Mouse (Mus musculus) liver, postnatal 0 days (tissue): ENCODE data around the gene Map2k5. TPM values are rescaled to one million over a fixed set of nuclear protein-coding genes. Genes with fewer than 3 reads are reported as not detected.

Source experiments
- ATAC-seq: fragments of 200-750 bp; cut with Nextera tagmentation; 2 replicates; pipeline ENCODE4 v1.8.0; 2017; ENCODE audit warnings: mild to moderate bottlenecking, moderate library complexity
- DNase-seq: peaks from one replicate; pipeline ENCODE4 v3.0.0-alpha.2; 2016
- H3K27ac ChIP-seq: fragments of 300-500 bp; sonication (generic); 2 replicates; pipeline ENCODE4 v1.5.1; 2014; ENCODE audit warnings: antibody characterized with exemption, moderate library complexity, mild to moderate bottlenecking, low read depth
- H3K27me3 ChIP-seq: fragments of 300-500 bp; sonication (generic); 2 replicates; pipeline ENCODE4 v1.6.1; 2014; ENCODE audit warnings: low read length, control low read depth, mixed read lengths; ENCODE audit not compliant: insufficient read depth
- H3K36me3 ChIP-seq: fragments of 300-500 bp; sonication (generic); replicated peaks from 2 replicates; pipeline ENCODE4 v1.6.1; 2014; ENCODE audit warnings: mild to moderate bottlenecking, control low read depth, low read length, moderate library complexity, mixed read lengths; ENCODE audit not compliant: insufficient read depth
- H3K4me1 ChIP-seq: fragments of 300-500 bp; sonication (generic); 2 replicates; pipeline ENCODE4 v1.6.1; 2014; ENCODE audit warnings: antibody characterized with exemption, mild to moderate bottlenecking, control low read depth; ENCODE audit not compliant: insufficient read depth
- H3K4me2 ChIP-seq: fragments of 300-500 bp; sonication (generic); 2 replicates; pipeline ENCODE4 v1.6.1; 2014; ENCODE audit warnings: low read depth, mild to moderate bottlenecking, low read length, moderate library complexity, mixed read lengths
- H3K4me3 ChIP-seq: fragments of 300-500 bp; sonication (generic); 2 replicates; pipeline ENCODE4 v1.5.1; 2014; ENCODE audit warnings: low read depth, low read length
- H3K9ac ChIP-seq: fragments of 300-500 bp; sonication (generic); replicated peaks from 2 replicates; pipeline ENCODE4 v1.6.1; 2014; ENCODE audit warnings: mild to moderate bottlenecking, moderate library complexity
- H3K9me3 ChIP-seq: fragments of 300-500 bp; sonication (generic); 2 replicates; pipeline ENCODE4 v1.6.1; 2016; ENCODE audit warnings: mild to moderate bottlenecking, control low read depth, low read length, mixed read lengths
- CTCF ChIP-seq: sonication (generic); IDR thresholded peaks from 2 replicates; pipeline ENCODE4 v1.5.1; 2016; ENCODE audit warnings: antibody characterized with exemption, low read depth
- EP300 ChIP-seq: IDR thresholded peaks from 2 replicates; pipeline ENCODE4 v1.6.1; 2016; ENCODE audit warnings: antibody characterized with exemption, low read depth, mild to moderate bottlenecking
- WGBS: fragments of 180-500 bp; shearing (Covaris S2); extraction: QIAGEN DNeasy Blood & Tissue Kit; methylation state at CpG from one replicate; pipeline ENCODE4 v1.1.7; 2014; ENCODE audit not compliant: insufficient replicate concordance; 5-methylcytosine and 5-hydroxymethylcytosine counted together
- polyA plus RNA-seq: library from polyadenylated mRNA; unstranded; fragments of >200 nt; fragmentation: Nextera tagmentation; extraction: Ambion mirVana; gene quantifications from 2 replicates; pipeline ENCODE4 v1.2.1, GENCODE M21; 2015

Map2k5 gene
- polyA plus RNA-seq, 1 experiment from 2014 or later: 9.1 TPM

DNA sequence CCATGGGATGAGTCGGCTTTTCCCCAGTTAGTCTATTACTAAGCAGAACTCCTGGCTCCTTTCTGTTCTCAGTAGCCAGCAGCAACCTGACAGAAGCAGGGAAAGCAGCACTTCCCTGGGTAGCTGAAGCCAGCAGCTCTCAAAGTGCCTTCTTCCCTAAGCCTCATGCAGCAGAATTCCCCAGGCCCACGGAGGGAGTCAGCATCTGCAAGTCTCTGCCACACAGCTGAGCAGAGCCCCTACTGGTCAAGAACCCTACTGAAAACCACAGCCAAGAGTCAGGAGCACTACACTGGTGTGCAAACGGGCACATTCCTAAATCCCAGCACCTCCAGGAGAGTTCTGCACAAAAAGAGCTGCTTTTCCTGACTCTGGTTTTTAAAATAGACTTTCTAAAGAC lies 17.3 kb downstream of the Map2k5 start:
- Histone ChIP-seq H3K4me3 (no peak overlapping the region), H3K9ac (no peak overlapping the region), H3K9me3 (no peaks in the 10 kb centered on the region), H3K36me3 (peaks cover 2% of the 10 kb centered on the region), H3K4me2 (no peak overlapping the region), H3K27ac (no peak overlapping the region), H3K27me3 (no peaks in the 10 kb centered on the region), H3K4me1 (no peaks in the 10 kb centered on the region; the same call in 1 of the 2 replicates)
- no peak for ATAC-seq
- WGBS: 60% methylated on average over 3 of the region's 3 CpGs
- TF ChIP-seq CTCF (no peak; the same call in 1 of the 2 replicates), EP300 (no peak)
- DNase-seq: no peak

DNA sequence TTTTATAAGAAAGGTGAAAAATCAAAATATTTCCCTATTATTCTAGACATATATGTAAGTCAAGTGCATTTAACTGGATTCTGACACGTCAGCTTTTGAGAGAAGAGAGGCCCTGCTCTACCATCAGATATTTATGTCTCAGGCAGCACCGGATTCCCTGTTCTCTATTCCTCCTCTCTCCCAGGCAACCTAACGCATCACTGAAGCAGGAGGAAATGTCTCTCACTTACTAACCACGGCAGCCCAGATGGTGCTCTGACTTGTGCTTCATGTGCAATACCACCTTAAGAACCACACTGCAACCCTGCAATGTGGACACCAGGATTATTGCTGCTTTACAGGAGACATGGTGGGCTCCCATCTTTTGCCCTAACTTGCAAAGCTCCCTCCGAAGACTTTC lies 18.7 kb downstream of the Map2k5 start:
- no peak for TF ChIP-seq EP300
- TF ChIP-seq CTCF: no peak
- 78% methylated on average over 5 of the region's 5 CpGs for WGBS

DNA sequence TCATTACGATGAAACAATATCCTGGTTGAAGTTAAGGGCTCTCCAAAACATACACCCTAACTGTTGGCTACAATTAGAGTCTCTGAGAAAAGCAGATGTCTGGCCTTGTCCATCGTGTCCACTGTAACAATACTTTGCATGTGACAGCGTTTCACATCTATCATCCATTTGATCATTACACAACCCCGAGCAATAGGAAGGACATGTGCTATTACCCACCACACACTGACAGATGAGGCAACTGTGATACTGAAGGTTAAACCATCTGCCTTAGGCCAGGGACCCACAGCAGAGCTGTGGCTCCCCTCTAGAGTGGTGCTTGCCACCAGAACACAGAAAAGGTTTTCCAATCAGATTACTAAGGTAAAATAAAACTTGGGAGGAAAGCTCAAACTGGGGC lies 21.0 kb downstream of the Map2k5 start:
- H3K27me3 ChIP-seq: no peaks in the 10 kb centered on the region
- 73% methylated on average over 4 of the region's 4 CpGs for WGBS
- no peak overlapping the region for H3K4me2 ChIP-seq
- no peak overlapping the region for H3K9ac ChIP-seq
- H3K27ac ChIP-seq: no peak overlapping the region
- DNase-seq: no peak
- H3K4me1 ChIP-seq: no peaks in the 10 kb centered on the region
- H3K36me3 ChIP-seq: no peaks in the 10 kb centered on the region
- no peaks in the 10 kb centered on the region for H3K9me3 ChIP-seq
- H3K4me3 ChIP-seq: no peak overlapping the region
- no peak for ATAC-seq
- TF ChIP-seq CTCF (no peak), EP300 (no peak)

More for the DNA sequence above, 18.7 kb downstream of the Map2k5 start:
- ATAC-seq (no peak), DNase-seq (no peak)
- Histone ChIP-seq H3K4me3 (no peak overlapping the region), H3K4me1 (no peaks in the 10 kb centered on the region; the same call in 1 of the 2 replicates), H3K27me3 (no peaks in the 10 kb centered on the region), H3K9me3 (no peaks in the 10 kb centered on the region), H3K27ac (no peak overlapping the region), H3K36me3 (no peaks in the 10 kb centered on the region), H3K9ac (no peak overlapping the region), H3K4me2 (no peak overlapping the region)

GRCm38 (mm10) chr9:63356278-63356677 lies 21.4 kb downstream of the Map2k5 start:
- TF ChIP-seq CTCF (no peak), EP300 (no peak)
- H3K4me3 ChIP-seq: no peak overlapping the region
- H3K4me1 ChIP-seq: no peaks in the 10 kb centered on the region
- no peaks in the 10 kb centered on the region for H3K36me3 ChIP-seq
- H3K9me3 ChIP-seq: no peaks in the 10 kb centered on the region
- ATAC-seq (no peak), DNase-seq (no peak)
- no peak overlapping the region for H3K9ac ChIP-seq
- H3K4me2 ChIP-seq: no peak overlapping the region
- no peaks in the 10 kb centered on the region for H3K27me3 ChIP-seq
- no peak overlapping the region for H3K27ac ChIP-seq
- 80% methylated on average over 9 of the region's 9 CpGs for WGBS

DNA sequence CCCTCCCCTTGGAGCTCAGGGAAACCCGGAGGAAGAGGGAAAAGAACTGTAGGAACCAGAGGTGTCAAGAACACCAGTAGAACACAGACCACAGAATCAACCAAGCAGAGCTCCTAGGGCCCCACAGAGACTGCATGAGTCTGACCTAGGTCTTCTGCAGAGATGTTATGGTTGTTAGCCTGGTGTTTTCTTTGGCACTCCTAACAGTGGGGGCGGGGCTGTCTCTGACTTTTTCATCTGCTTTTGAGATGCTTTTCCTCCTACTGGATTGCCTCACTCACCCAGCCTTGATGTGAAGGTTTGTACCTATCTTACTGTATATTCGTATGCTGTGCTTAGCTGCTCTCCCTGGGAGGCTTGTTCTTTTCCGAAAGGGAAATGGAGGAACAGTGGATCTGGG lies 23.5 kb downstream of the Map2k5 start:
- H3K9ac ChIP-seq: no peak overlapping the region
- H3K4me1 ChIP-seq: no peaks in the 10 kb centered on the region
- TF ChIP-seq CTCF (no peak), EP300 (no peak)
- H3K4me2 ChIP-seq: no peak overlapping the region
- H3K27ac ChIP-seq: no peak overlapping the region
- no peak overlapping the region for H3K4me3 ChIP-seq
- H3K36me3 ChIP-seq: no peaks in the 10 kb centered on the region
- no peaks in the 10 kb centered on the region for H3K27me3 ChIP-seq
- WGBS: 81% methylated on average over 4 of the region's 4 CpGs
- no peaks in the 10 kb centered on the region for H3K9me3 ChIP-seq
- ATAC-seq (no peak), DNase-seq (no peak)

DNA sequence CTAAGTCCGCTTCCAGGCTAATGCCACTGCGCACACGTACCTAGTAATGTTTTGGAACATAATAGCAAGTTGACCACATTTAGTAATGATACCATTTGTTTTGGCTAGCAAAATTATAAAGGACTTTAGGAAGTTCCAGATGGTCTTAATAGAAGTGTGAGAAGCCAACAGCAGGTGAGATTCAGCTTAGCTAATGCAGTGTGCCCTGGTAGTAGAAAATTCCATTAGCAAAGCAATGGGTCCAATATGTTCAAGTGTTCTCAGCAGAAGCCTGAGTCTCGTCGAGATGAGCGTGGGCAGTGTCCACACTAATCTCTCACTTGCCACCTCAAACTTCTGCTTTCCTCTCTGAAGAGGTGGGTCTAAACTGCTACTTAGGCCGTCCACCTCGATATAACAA lies 27.7 kb downstream of the Map2k5 start:
- no peaks in the 10 kb centered on the region for H3K9me3 ChIP-seq
- ATAC-seq (no peak), DNase-seq (no peak)
- H3K27ac ChIP-seq: no peak overlapping the region
- no peaks in the 10 kb centered on the region for H3K36me3 ChIP-seq
- H3K27me3 ChIP-seq: no peaks in the 10 kb centered on the region
- H3K4me3 ChIP-seq: no peak overlapping the region
- WGBS: 77% methylated on average over 8 of the region's 8 CpGs
- no peak for TF ChIP-seq CTCF
- no peak for TF ChIP-seq EP300
- H3K9ac ChIP-seq: no peak overlapping the region
- peaks cover 7% of the 10 kb centered on the region; the same call in 1 of the 2 replicates for H3K4me1 ChIP-seq
- H3K4me2 ChIP-seq: no peak overlapping the region

- whole genome bisulfite sequencing: 88% methylated on average over 3 of the region's 3 CpGs
- Histone ChIP-seq H3K4me3 (no peak overlapping the region), H3K9ac (no peak overlapping the region), H3K9me3 (no peaks in the 10 kb centered on the region), H3K27ac (no peak overlapping the region), H3K4me1 (peaks cover 7% of the 10 kb centered on the region; the same call in 1 of the 2 replicates), H3K27me3 (no peaks in the 10 kb centered on the region), H3K4me2 (no peak overlapping the region), H3K36me3 (0 out of 2 replicates have a peak, but pooled peaks cover 2% of the 10 kb centered on the region)
- no peak for TF ChIP-seq EP300
- no peak for TF ChIP-seq CTCF
- ATAC-seq (no peak), DNase-seq (no peak)
Observed at GRCm38 (mm10) chr9:63349241-63349640, 28.5 kb downstream of the Map2k5 start.
